In the genomic region with DNA sequence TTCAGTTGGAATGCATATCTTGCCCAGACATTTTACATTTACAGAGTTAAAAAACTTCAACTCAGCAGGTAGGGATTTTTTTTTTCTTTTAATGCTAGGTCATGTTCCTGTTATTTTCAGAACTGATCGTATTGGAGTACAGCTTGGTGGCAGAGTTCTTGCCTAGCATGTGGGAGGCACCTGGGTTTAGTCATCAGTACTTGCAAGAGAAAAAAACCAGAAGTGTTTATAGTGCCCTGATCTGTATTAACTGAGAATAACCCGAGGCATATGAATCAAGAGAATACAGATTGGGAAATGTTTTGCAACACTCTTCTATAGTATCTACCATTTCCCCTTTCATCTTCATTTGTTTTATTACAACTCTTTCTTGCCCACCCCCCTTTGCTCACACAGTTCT, we compare ENCODE assay signal across 8 mouse cellular contexts. TPM values are rescaled to one million over a fixed set of nuclear protein-coding genes. Genes with fewer than 3 reads are reported as not detected.
DNase-seq lines count a peak whose midpoint lies in the region; ATAC-seq lines count a peak whose summit lies in the region.

No protein-coding gene starts in this region.

- peak overlapping the region; percentile 66 for H3K4me2 ChIP-seq in heart, embryonic 16.5 days (ENCODE audit: low read depth, low read length)
- peak overlapping the region; percentile 66 for H3K4me2 ChIP-seq in hindbrain, embryonic 15.5 days
- peak overlapping the region; percentile 61 for H3K4me2 ChIP-seq in midbrain, embryonic 12.5 days (replicated peaks)

- no peaks in the 10 kb centered on the region for H3K9me3 ChIP-seq in heart, embryonic 16.5 days (replicated peaks; ENCODE audit: control insufficient read depth, low read length)
- no peaks in the 10 kb centered on the region for H3K9me3 ChIP-seq in hindbrain, embryonic 15.5 days
- no peaks in the 10 kb centered on the region for H3K9me3 ChIP-seq in midbrain, embryonic 12.5 days

- peaks cover 6% of the 10 kb centered on the region; the same call in 1 of the 2 replicates for H3K27me3 ChIP-seq in heart, embryonic 16.5 days (ENCODE audit: control insufficient read depth, insufficient read depth, low read length)
- peaks cover 39% of the 10 kb centered on the region; the same call in 1 of the 2 replicates for H3K27me3 ChIP-seq in hindbrain, embryonic 15.5 days
- peaks cover 91% of the 10 kb centered on the region for H3K27me3 ChIP-seq in midbrain, embryonic 12.5 days

- H3K27ac ChIP-seq in heart, embryonic 16.5 days (ENCODE audit: low read length): no peak overlapping the region
- no peak overlapping the region for H3K27ac ChIP-seq in hindbrain, embryonic 15.5 days (replicated peaks)
- no peak overlapping the region for H3K27ac ChIP-seq in midbrain, embryonic 12.5 days (replicated peaks)

- H3K4me1 ChIP-seq in heart, embryonic 16.5 days (ENCODE audit: control insufficient read depth, insufficient read depth, low read length): no peaks in the 10 kb centered on the region
- H3K4me1 ChIP-seq in hindbrain, embryonic 15.5 days (replicated peaks): no peaks in the 10 kb centered on the region
- no peaks in the 10 kb centered on the region for H3K4me1 ChIP-seq in midbrain, embryonic 12.5 days

- no peaks in the 10 kb centered on the region; the same call in 1 of the 2 replicates for H3K36me3 ChIP-seq in heart, embryonic 16.5 days (ENCODE audit: control insufficient read depth, insufficient read depth)
- H3K36me3 ChIP-seq in hindbrain, embryonic 15.5 days: no peaks in the 10 kb centered on the region
- peaks cover 9% of the 10 kb centered on the region; the same call in 1 of the 2 replicates for H3K36me3 ChIP-seq in midbrain, embryonic 12.5 days

- H3K4me3 ChIP-seq in heart, embryonic 16.5 days (ENCODE audit: low read length): peak overlapping the region; percentile 9; the same call in 1 of the 2 replicates
- 0 out of 2 replicates have a peak overlapping the region, but pooled peaks have one; percentile 48 for H3K4me3 ChIP-seq in hindbrain, embryonic 15.5 days
- H3K4me3 ChIP-seq in midbrain, embryonic 12.5 days: no peak overlapping the region

- ATAC-seq in heart, embryonic 16.5 days (replicated peaks; ENCODE audit: extremely low read depth, insufficient read depth, low FRiP score): no peak
- no peak for ATAC-seq in hindbrain, embryonic 15.5 days (ENCODE audit: low FRiP score, low read depth)
- no peak for ATAC-seq in midbrain, embryonic 12.5 days (ENCODE audit: low FRiP score, low read depth)

- H3K9ac ChIP-seq in heart, embryonic 16.5 days (ENCODE audit: low read length): no peak overlapping the region
- H3K9ac ChIP-seq in hindbrain, embryonic 15.5 days: no peak overlapping the region
- H3K9ac ChIP-seq in midbrain, embryonic 12.5 days (replicated peaks): no peak overlapping the region

- WGBS in heart, embryonic 16.5 days: 56% methylated on average over 2 of the region's 2 CpGs
- WGBS in hindbrain, embryonic 15.5 days: 83% methylated on average over 2 of the region's 2 CpGs
- 75% methylated on average over 2 of the region's 2 CpGs for WGBS in midbrain, embryonic 12.5 days

- DNase-seq in heart, adult 18-20 months: no peak
- DNase-seq in brain, adult 2 months (ENCODE audit: low read depth, low spot score): peak; percentile 42
- DNase-seq in embryo, embryonic 11 days: no peak
- no peak for DNase-seq in adrenal gland, postnatal 25 days
- no peak for DNase-seq in kidney, postnatal 4 days

RNA-seq across cellular contexts. Expression of gene Hsd17b10, which starts 1.2 kb away (rescaled TPM):
- polyA plus RNA-seq in heart, embryonic 16.5 days (2015; fragmentation: Nextera tagmentation; extraction: Ambion mirVana): 221 and 234 TPM in 2 replicates
- total RNA-seq in heart, adult 18-20 months (2021): 100 to 1,000 TPM; 218 to 254 TPM
- polyA plus RNA-seq in hindbrain, embryonic 15.5 days (2015; fragmentation: Nextera tagmentation; extraction: Ambion mirVana): 114 and 125 TPM in 2 replicates
- 129 and 132 TPM in 2 replicates for polyA plus RNA-seq in midbrain, embryonic 12.5 days (2016; fragmentation: Nextera tagmentation; extraction: Ambion mirVana)
- 159 and 177 TPM in 2 replicates for total RNA-seq in adrenal gland, postnatal 25 days (2021)

RNA-seq across cellular contexts. Expression of gene Ribc1, which starts 13.2 kb away (rescaled TPM):
- 2.4 and 4.2 TPM in 2 replicates for polyA plus RNA-seq in heart, embryonic 16.5 days (2015; fragmentation: Nextera tagmentation; extraction: Ambion mirVana)
- under 1 TPM; 0.27 to 0.44 TPM for total RNA-seq in heart, adult 18-20 months (2021)
- polyA plus RNA-seq in hindbrain, embryonic 15.5 days (2015; fragmentation: Nextera tagmentation; extraction: Ambion mirVana): 2.0 and 2.5 TPM in 2 replicates
- 4.8 and 5.3 TPM in 2 replicates for polyA plus RNA-seq in midbrain, embryonic 12.5 days (2016; fragmentation: Nextera tagmentation; extraction: Ambion mirVana)
- 1.2 and 1.9 TPM in 2 replicates for total RNA-seq in adrenal gland, postnatal 25 days (2021)

RNA-seq across cellular contexts. Expression of gene Smc1a, which starts 13.4 kb away (rescaled TPM):
- 67.5 and 83.4 TPM in 2 replicates for polyA plus RNA-seq in heart, embryonic 16.5 days (2015; fragmentation: Nextera tagmentation; extraction: Ambion mirVana)
- 10 to 100 TPM; 21.1 to 23.9 TPM for total RNA-seq in heart, adult 18-20 months (2021)
- 70.7 and 77.4 TPM in 2 replicates for polyA plus RNA-seq in hindbrain, embryonic 15.5 days (2015; fragmentation: Nextera tagmentation; extraction: Ambion mirVana)
- 118 and 128 TPM in 2 replicates for polyA plus RNA-seq in midbrain, embryonic 12.5 days (2016; fragmentation: Nextera tagmentation; extraction: Ambion mirVana)
- total RNA-seq in adrenal gland, postnatal 25 days (2021): 68.7 and 85.0 TPM in 2 replicates
